Mouse (Mus musculus) G1E (cell line): Measurements from ENCODE around the gene Map4k3.

Experiments
- CTCF ChIP-seq: IDR thresholded peaks from 2 replicates; pipeline ENCODE4 v1.5.1; 2012; ENCODE audit warnings: low read depth, low read length, inconsistent platforms, mixed read lengths
- GATA1 ChIP-seq: IDR thresholded peaks from 2 replicates; pipeline ENCODE4 v1.6.1; 2012; ENCODE audit warnings: borderline replicate concordance, low read length, inconsistent platforms, mixed read lengths
- POLR2AphosphoS5 ChIP-seq: IDR thresholded peaks from 2 replicates; pipeline ENCODE4 v1.6.1; 2012; ENCODE audit warnings: low read depth, low read length, inconsistent platforms; ENCODE audit not compliant: insufficient replicate concordance
- TAL1 ChIP-seq: conservative IDR thresholded peaks from 2 replicates; pipeline ENCODE4 v1.6.1; 2012; ENCODE audit warnings: low read depth, low read length, inconsistent platforms, mixed read lengths

DNA sequence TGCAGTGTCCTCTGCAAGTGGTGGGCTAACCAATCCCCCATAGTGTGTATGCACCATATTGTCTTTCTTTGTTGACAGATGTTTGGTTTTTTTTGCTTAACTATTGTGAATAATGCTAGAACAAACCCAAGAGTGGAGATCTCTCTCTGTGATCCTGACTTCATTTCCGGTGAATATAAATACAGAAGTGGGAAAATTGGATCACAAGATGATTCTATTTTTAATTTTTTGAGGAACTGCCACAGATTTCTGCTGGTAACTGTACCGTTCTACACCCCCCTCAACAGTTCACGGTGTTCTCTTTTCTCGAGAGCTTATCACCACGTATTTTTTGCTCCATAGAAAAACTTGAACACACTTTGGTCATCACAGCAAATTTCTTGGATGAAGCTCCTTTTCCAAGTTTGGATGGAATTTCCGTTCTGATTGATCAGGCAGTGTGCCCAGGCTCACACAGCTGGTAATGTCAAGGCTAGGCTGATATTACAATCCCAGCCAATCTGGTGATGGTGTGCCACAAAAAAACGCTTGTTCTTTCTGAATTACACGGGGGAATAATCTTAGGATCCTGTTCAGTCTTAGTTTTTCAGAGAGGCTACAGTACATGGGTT lies 47.0 kb upstream of the Map4k3 start:
- TF ChIP-seq CTCF (no peak), GATA1 (no peak), POLR2AphosphoS5 (no peak), TAL1 (no peak)
